Mouse (Mus musculus) midbrain, embryonic 16.5 days (tissue): ENCODE measurements around the gene Pomgnt1. TPM values are rescaled to one million over a fixed set of nuclear protein-coding genes. Genes with fewer than 3 reads are reported as not detected.

Experiments
- ATAC-seq: fragments of 200-750 bp; cut with Nextera tagmentation; 2 replicates; pipeline ENCODE4 v1.8.0; 2017; ENCODE audit warnings: moderate TSS enrichment
- H3K27ac ChIP-seq: fragments of 300-500 bp; sonication (generic); 2 replicates; pipeline ENCODE4 v1.5.1; 2014; ENCODE audit warnings: mild to moderate bottlenecking, low read length, mixed read lengths
- H3K27me3 ChIP-seq: fragments of 300-500 bp; sonication (generic); 2 replicates; pipeline ENCODE4 v1.6.1; 2014; ENCODE audit warnings: low read depth, low read length, mixed read lengths; ENCODE audit not compliant: control insufficient read depth, insufficient read depth
- H3K36me3 ChIP-seq: fragments of 300-500 bp; sonication (generic); 2 replicates; pipeline ENCODE4 v1.6.1; 2014; ENCODE audit warnings: mild to moderate bottlenecking, low read length, moderate library complexity, mixed read lengths; ENCODE audit not compliant: control insufficient read depth, insufficient read depth
- H3K4me1 ChIP-seq: fragments of 300-500 bp; sonication (generic); 2 replicates; pipeline ENCODE4 v1.6.1; 2014; ENCODE audit warnings: mild to moderate bottlenecking, low read length, mixed read lengths; ENCODE audit not compliant: control insufficient read depth, insufficient read depth
- H3K4me2 ChIP-seq: fragments of 300-500 bp; sonication (generic); 2 replicates; pipeline ENCODE4 v1.6.1; 2014; ENCODE audit warnings: mild to moderate bottlenecking, low read length, mixed read lengths
- H3K4me3 ChIP-seq: fragments of 300-500 bp; sonication (generic); 2 replicates; pipeline ENCODE4 v1.5.1; 2014; ENCODE audit warnings: low read depth, mild to moderate bottlenecking, low read length, moderate library complexity, mixed read lengths
- H3K9ac ChIP-seq: fragments of 300-500 bp; sonication (generic); 2 replicates; pipeline ENCODE4 v1.6.1; 2014; ENCODE audit warnings: low read depth, low read length, mixed read lengths
- H3K9me3 ChIP-seq: fragments of 300-500 bp; sonication (generic); replicated peaks from 2 replicates; pipeline ENCODE4 v1.6.1; 2014; ENCODE audit warnings: mild to moderate bottlenecking, low read length, mixed read lengths; ENCODE audit not compliant: control insufficient read depth, poor library complexity, severe bottlenecking
- WGBS: fragments of 180-500 bp; shearing (Covaris S2); extraction: QIAGEN DNeasy Blood & Tissue Kit; methylation state at CpG from one replicate; pipeline ENCODE4 v1.1.7; 2014; 5-methylcytosine and 5-hydroxymethylcytosine counted together
- polyA plus RNA-seq: library from polyadenylated mRNA; unstranded; fragments of >200 nt; fragmentation: Nextera tagmentation; extraction: Ambion mirVana; gene quantifications from 2 replicates; pipeline ENCODE4 v1.2.1, GENCODE M21; 2015

Gene Pomgnt1
- polyA plus RNA-seq, 1 experiment from 2014 or later: 68.8 TPM

GRCm38 (mm10) chr4:116088510-116089249 lies 35.0 kb upstream of the Pomgnt1 start:
- 92% methylated on average over 23 of the region's 23 CpGs for WGBS
- peaks cover 53% of the 10 kb centered on the region for H3K36me3 ChIP-seq
- H3K9ac ChIP-seq: no peak overlapping the region
- no peak overlapping the region for H3K4me2 ChIP-seq
- no peak overlapping the region for H3K4me3 ChIP-seq
- no peak overlapping the region for H3K27ac ChIP-seq
- H3K4me1 ChIP-seq: no peaks in the 10 kb centered on the region
- no peak for ATAC-seq
- H3K9me3 ChIP-seq: no peaks in the 10 kb centered on the region
- H3K27me3 ChIP-seq: no peaks in the 10 kb centered on the region

- peaks cover 69% of the 10 kb centered on the region for H3K36me3 ChIP-seq
These were observed 27.3 kb upstream of the Pomgnt1 start for GRCm38 (mm10) chr4:116096291-116096690.

GRCm38 (mm10) chr4:116097211-116097610 lies 26.4 kb upstream of the Pomgnt1 start:
- no peak overlapping the region for H3K4me2 ChIP-seq
- ATAC-seq: no peak
- H3K9me3 ChIP-seq: no peaks in the 10 kb centered on the region
- H3K4me3 ChIP-seq: no peak overlapping the region
- 92% methylated on average over 8 of the region's 8 CpGs for WGBS
- H3K4me1 ChIP-seq: no peaks in the 10 kb centered on the region
- H3K36me3 ChIP-seq: peaks cover 65% of the 10 kb centered on the region
- H3K9ac ChIP-seq: no peak overlapping the region
- H3K27me3 ChIP-seq: no peaks in the 10 kb centered on the region
- no peak overlapping the region for H3K27ac ChIP-seq

More at GRCm38 (mm10) chr4:116096291-116096690, 27.3 kb upstream of the Pomgnt1 start:
- WGBS: 91% methylated on average over 10 of the region's 10 CpGs
- H3K27me3 ChIP-seq: no peaks in the 10 kb centered on the region
- no peaks in the 10 kb centered on the region for H3K4me1 ChIP-seq
- no peaks in the 10 kb centered on the region for H3K9me3 ChIP-seq
- H3K27ac ChIP-seq: no peak overlapping the region
- H3K4me3 ChIP-seq: no peak overlapping the region
- H3K4me2 ChIP-seq: no peak overlapping the region
- ATAC-seq: no peak
- H3K9ac ChIP-seq: no peak overlapping the region

GRCm38 (mm10) chr4:116100959-116101358 lies 22.7 kb upstream of the Pomgnt1 start:
- Histone ChIP-seq H3K4me1 (no peaks in the 10 kb centered on the region), H3K4me3 (no peak overlapping the region), H3K9me3 (no peaks in the 10 kb centered on the region), H3K27ac (no peak overlapping the region), H3K9ac (no peak overlapping the region), H3K4me2 (no peak overlapping the region), H3K36me3 (peaks cover 37% of the 10 kb centered on the region), H3K27me3 (no peaks in the 10 kb centered on the region)
- no peak for ATAC-seq
- 85% methylated on average over 7 of the region's 7 CpGs for WGBS

GRCm38 (mm10) chr4:116105278-116105677 lies 18.4 kb upstream of the Pomgnt1 start:
- Histone ChIP-seq H3K4me3 (no peak overlapping the region), H3K36me3 (no peaks in the 10 kb centered on the region), H3K9me3 (no peaks in the 10 kb centered on the region), H3K9ac (no peak overlapping the region), H3K27ac (no peak overlapping the region), H3K27me3 (no peaks in the 10 kb centered on the region), H3K4me2 (no peak overlapping the region), H3K4me1 (no peaks in the 10 kb centered on the region)
- 97% methylated on average over 5 of the region's 5 CpGs for WGBS
- no peak for ATAC-seq

GRCm38 (mm10) chr4:116110695-116111094 lies 12.9 kb upstream of the Pomgnt1 start:
- Histone ChIP-seq H3K4me1 (no peaks in the 10 kb centered on the region), H3K36me3 (no peaks in the 10 kb centered on the region), H3K9ac (no peak overlapping the region), H3K9me3 (no peaks in the 10 kb centered on the region), H3K4me3 (no peak overlapping the region), H3K4me2 (no peak overlapping the region), H3K27me3 (no peaks in the 10 kb centered on the region), H3K27ac (no peak overlapping the region)
- WGBS: 93% methylated on average over 6 of the region's 6 CpGs
- ATAC-seq: no peak

- Histone ChIP-seq H3K4me2 (no peak overlapping the region), H3K36me3 (no peaks in the 10 kb centered on the region), H3K4me3 (no peak overlapping the region), H3K27me3 (no peaks in the 10 kb centered on the region), H3K9ac (no peak overlapping the region), H3K9me3 (no peaks in the 10 kb centered on the region), H3K27ac (no peak overlapping the region), H3K4me1 (no peaks in the 10 kb centered on the region)
- 70% methylated on average over 2 of the region's 2 CpGs for WGBS
- ATAC-seq: no peak
These were observed 12.2 kb upstream of the Pomgnt1 start for GRCm38 (mm10) chr4:116111486-116111885.

GRCm38 (mm10) chr4:116122762-116123161 lies 878 bp upstream of the Pomgnt1 start:
- ATAC-seq: no peak
- Histone ChIP-seq H3K36me3 (no peaks in the 10 kb centered on the region), H3K4me2 (peak overlapping the region; percentile 67), H3K9ac (no peak overlapping the region), H3K4me1 (peaks cover 16% of the 10 kb centered on the region), H3K27me3 (no peaks in the 10 kb centered on the region), H3K27ac (no peak overlapping the region), H3K9me3 (no peaks in the 10 kb centered on the region), H3K4me3 (peak overlapping the region; percentile 60)
- WGBS: 0% methylated on average over 1 of the region's 1 CpGs

- Histone ChIP-seq H3K9me3 (no peaks in the 10 kb centered on the region), H3K4me3 (no peak overlapping the region), H3K9ac (no peak overlapping the region), H3K4me1 (peaks cover 16% of the 10 kb centered on the region), H3K4me2 (no peak overlapping the region), H3K36me3 (no peaks in the 10 kb centered on the region), H3K27me3 (no peaks in the 10 kb centered on the region), H3K27ac (no peak overlapping the region)
- 92% methylated on average over 4 of the region's 4 CpGs for WGBS
- no peak for ATAC-seq
These were observed 2.3 kb downstream of the Pomgnt1 start for GRCm38 (mm10) chr4:116125803-116126386.
